Mouse (Mus musculus) heart, postnatal 25 days (tissue): Measurements from ENCODE around the gene Izumo4. TPM values are rescaled to one million over a fixed set of nuclear protein-coding genes. Genes with fewer than 3 reads are reported as not detected.
A peak's percentile ranks its signal among the peaks of the same experiment; 100 is the strongest.

Experiments
- DNase-seq: peaks from one replicate; pipeline ENCODE4 v3.0.0; 2022; ENCODE audit warnings: low spot score
- intact Hi-C: fragments of 180-260 bp; cut with DNase I; formaldehyde crosslinking; loops from one replicate; pipeline ENCODE4 v1.15.1; 2025
- total RNA-seq, 2 experiments: library from RNA; stranded (reverse); gene quantifications; 2 replicates each; pipeline ENCODE4 v1.2.3; 2021

Gene Izumo4
- total RNA-seq: 1 to 10 TPM; 2.6 to 3.4 TPM

- DNase-seq: peak; percentile 100
- intact Hi-C loops: loop anchor here (5.0 kb wide), 1 partner anchor 40 kb away; the partner anchor contains the start of gene Ap3d1
Measured at GRCm38 (mm10) chr10:80701721-80702535, at the start of gene Izumo4, which contains the start of gene Mob3a. TSS of gene Izumo4 (plus strand) at chr10:80702184. TSS of gene Mob3a (minus strand) at chr10:80701977.

GRCm38 (mm10) chr10:80653156-80653720 is 48.7 kb upstream of the Izumo4 start:
- intact Hi-C loops: no loop called here

GRCm38 (mm10) chr10:80654866-80655265 is 47.1 kb upstream of the Izumo4 start:
- intact Hi-C loops: loop anchor here (2.0 kb wide), 1 partner anchor 30 kb away; no protein-coding TSS in a partner anchor
- DNase-seq: no peak

More at GRCm38 (mm10) chr10:80653156-80653720, 48.7 kb upstream of the Izumo4 start:
- DNase-seq: no peak

GRCm38 (mm10) chr10:80655406-80656129 is 46.4 kb upstream of the Izumo4 start:
- intact Hi-C loops: loop anchor here (2.0 kb wide), 1 partner anchor 31 kb away; no protein-coding TSS in a partner anchor
- no peak for DNase-seq

- intact Hi-C loops: no loop called here
- DNase-seq: peak; percentile 91
Measured at GRCm38 (mm10) chr10:80656130-80656862, 45.7 kb upstream of the Izumo4 start.

- intact Hi-C loops: no loop called here
- DNase-seq: no peak
Measured at GRCm38 (mm10) chr10:80656863-80657623, 44.9 kb upstream of the Izumo4 start, which contains the start of gene Btbd2. TSS of gene Btbd2 (minus strand) at chr10:80657071.

- no peak for DNase-seq
- intact Hi-C loops: no loop called here
Measured at GRCm38 (mm10) chr10:80658194-80658840, 43.7 kb upstream of the Izumo4 start.

- intact Hi-C loops: loop anchor here (1.0 kb wide), 1 partner anchor 25 kb away; no protein-coding TSS in a partner anchor
- no peak for DNase-seq
Measured at GRCm38 (mm10) chr10:80658841-80659202, 43.2 kb upstream of the Izumo4 start.

- intact Hi-C loops: loop anchor here (1.0 kb wide), 1 partner anchor 25 kb away; no protein-coding TSS in a partner anchor
- DNase-seq: no peak
Measured at GRCm38 (mm10) chr10:80659213-80659612, 42.8 kb upstream of the Izumo4 start.

GRCm38 (mm10) chr10:80661149-80661548 is 40.8 kb upstream of the Izumo4 start:
- DNase-seq: no peak
- intact Hi-C loops: loop anchor here (2.0 kb wide), 1 partner anchor 14 kb away; no protein-coding TSS in a partner anchor

- intact Hi-C loops: no loop called here
- DNase-seq: no peak
Measured at GRCm38 (mm10) chr10:80663485-80664196, 38.3 kb upstream of the Izumo4 start.

GRCm38 (mm10) chr10:80664197-80665015 is 37.6 kb upstream of the Izumo4 start:
- peak; percentile 90 for DNase-seq
- intact Hi-C loops: no loop called here

GRCm38 (mm10) chr10:80665016-80665380 is 37.0 kb upstream of the Izumo4 start:
- peak; percentile 76 for DNase-seq
- intact Hi-C loops: no loop called here

GRCm38 (mm10) chr10:80665459-80665858 is 36.5 kb upstream of the Izumo4 start:
- intact Hi-C loops: no loop called here
- no peak for DNase-seq

- no peak for DNase-seq
- intact Hi-C loops: no loop called here
Measured at GRCm38 (mm10) chr10:80665981-80666733, 35.8 kb upstream of the Izumo4 start.

- intact Hi-C loops: no loop called here
- DNase-seq: no peak
Measured at GRCm38 (mm10) chr10:80666837-80667412, 35.1 kb upstream of the Izumo4 start.
